37 mouse cellular contexts compared by ENCODE assay signal in the genomic region with DNA sequence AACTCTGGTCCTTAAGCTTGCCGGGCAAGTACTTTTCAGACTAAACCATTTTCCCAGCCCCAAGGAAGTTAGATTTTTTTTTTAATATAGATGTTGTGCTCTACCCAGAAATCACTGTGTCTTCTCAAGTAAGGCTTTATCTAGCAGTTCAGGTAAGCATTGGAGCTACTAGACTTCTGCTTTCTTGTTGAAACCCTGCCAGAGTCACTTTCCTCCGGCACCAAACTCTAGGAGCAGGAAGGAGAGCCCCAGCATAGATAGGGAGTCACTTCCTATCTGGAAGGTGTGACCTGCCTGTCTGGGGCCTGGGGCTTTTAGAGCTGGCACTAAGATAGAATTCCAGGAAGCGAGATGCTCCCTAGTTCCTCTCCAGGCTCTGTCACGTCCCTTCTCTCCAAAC. TPM values are rescaled to one million over a fixed set of nuclear protein-coding genes. Genes with fewer than 3 reads are reported as not detected.
"Had no signal": no experiment of that assay in that cellular context is flagged by ENCODE, and none has a peak within 500 bp of the region (broad histone marks: within the 10 kb centered on the region; RNA-seq: fewer than 3 reads in every experiment).

No protein-coding gene starts in this region.

- DNase-seq: cerebellum, adult 9-10 months; cerebellum, adult 9-11 months; cerebellum, postnatal 10 days; cerebellum, postnatal 14 days; cerebellum, postnatal 25 days; cerebellum, postnatal 36 days; embryo, embryonic 11 days; forebrain, postnatal 0 days; gastrocnemius, adult 2 months; gastrocnemius, postnatal 10 days; gastrocnemius, postnatal 14 days; gastrocnemius, postnatal 25 days; gastrocnemius, postnatal 36 days; heart, adult 11 months; heart, adult 18-20 months; heart, adult 2 months had no signal

- ATAC-seq: forebrain, embryonic 13.5 days; forebrain, embryonic 14.5 days; forebrain, embryonic 15.5 days; forebrain, embryonic 16.5 days; forebrain, postnatal 0 days had no signal

- H3K4me1 ChIP-seq: embryonic facial prominence, embryonic 12.5 days; embryonic facial prominence, embryonic 13.5 days; embryonic facial prominence, embryonic 15.5 days; forebrain, embryonic 10.5 days; forebrain, embryonic 12.5 days; forebrain, embryonic 13.5 days; forebrain, embryonic 15.5 days had no signal

- H3K9me3 ChIP-seq: embryonic facial prominence, embryonic 10.5 days; embryonic facial prominence, embryonic 12.5 days; embryonic facial prominence, embryonic 13.5 days; embryonic facial prominence, embryonic 15.5 days; forebrain, embryonic 10.5 days; forebrain, embryonic 12.5 days; forebrain, embryonic 13.5 days; forebrain, embryonic 15.5 days had no signal

- H3K27ac ChIP-seq: embryonic facial prominence, embryonic 10.5 days; embryonic facial prominence, embryonic 12.5 days; embryonic facial prominence, embryonic 13.5 days; embryonic facial prominence, embryonic 15.5 days; forebrain, embryonic 10.5 days; forebrain, embryonic 12.5 days; forebrain, embryonic 13.5 days; forebrain, embryonic 15.5 days; gastrocnemius, adult 2 months; heart, adult 2 months had no signal

- H3K4me3 ChIP-seq: embryonic facial prominence, embryonic 10.5 days; embryonic facial prominence, embryonic 12.5 days; embryonic facial prominence, embryonic 13.5 days; embryonic facial prominence, embryonic 15.5 days; erythroblast, embryonic 14.5 days; forebrain, embryonic 10.5 days; forebrain, embryonic 12.5 days; forebrain, embryonic 13.5 days; forebrain, embryonic 15.5 days; gastrocnemius, adult 2 months; heart, adult 2 months had no signal

- H3K9ac ChIP-seq: embryonic facial prominence, embryonic 12.5 days; embryonic facial prominence, embryonic 13.5 days; embryonic facial prominence, embryonic 15.5 days; forebrain, embryonic 12.5 days; forebrain, embryonic 13.5 days; forebrain, embryonic 15.5 days; forebrain, postnatal 0 days had no signal

- H3K27me3 ChIP-seq: forebrain, embryonic 13.5 days had no signal

- H3K4me2 ChIP-seq: embryonic facial prominence, embryonic 12.5 days; embryonic facial prominence, embryonic 13.5 days; embryonic facial prominence, embryonic 15.5 days; forebrain, embryonic 12.5 days; forebrain, embryonic 13.5 days; forebrain, embryonic 15.5 days had no signal

- H3K36me3 ChIP-seq: embryonic facial prominence, embryonic 10.5 days; embryonic facial prominence, embryonic 12.5 days; embryonic facial prominence, embryonic 13.5 days; embryonic facial prominence, embryonic 15.5 days; forebrain, embryonic 10.5 days; forebrain, embryonic 12.5 days; forebrain, embryonic 15.5 days had no signal

RNA-seq across cellular contexts. Expression of gene 1700016D06Rik, which starts 16.3 kb away (rescaled TPM):
- total RNA-seq: common myeloid progenitor, adult 5-6 weeks; forebrain, postnatal 0 days; gastrocnemius, adult 18-20 months; gastrocnemius, adult 2 months; gastrocnemius, adult 8-10 months; gastrocnemius, postnatal 10 days; gastrocnemius, postnatal 14 days; gastrocnemius, postnatal 25 days; gastrocnemius, postnatal 36 days; gastrocnemius, postnatal 4 days; granulocyte monocyte progenitor cell, adult 5-6 weeks; heart, adult 18-20 months; heart, adult 2 months; heart, adult 8-10 months had no signal
- polyA plus RNA-seq: cortical plate, adult 2 months; embryonic facial prominence, embryonic 10.5 days; embryonic facial prominence, embryonic 11.5 days; embryonic facial prominence, embryonic 12.5 days; embryonic facial prominence, embryonic 13.5 days; embryonic facial prominence, embryonic 15.5 days; erythroblast, embryonic 14.5 days; forebrain, embryonic 10.5 days; forebrain, embryonic 11.5 days; forebrain, embryonic 12.5 days; forebrain, embryonic 13.5 days; forebrain, embryonic 14.5 days; frontal cortex, adult 2 months; heart, adult 2 months had no signal
